Mouse (Mus musculus) bone marrow macrophage, adult 2 months (primary cell): ENCODE data around the gene Slc4a5. TPM values are rescaled to one million over a fixed set of nuclear protein-coding genes. Genes with fewer than 3 reads are reported as not detected.

Experiments
- H3K27ac ChIP-seq: 2 replicates; pipeline ENCODE4 v1.5.1; 2012; ENCODE audit warnings: low read depth, low read length; ENCODE audit not compliant: insufficient read depth
- H3K4me1 ChIP-seq: 2 replicates; pipeline ENCODE4 v1.6.1; 2012; ENCODE audit warnings: low read length; ENCODE audit not compliant: control insufficient read depth, insufficient read depth
- H3K4me3 ChIP-seq: 2 replicates; pipeline ENCODE4 v1.5.1; 2012; ENCODE audit warnings: mild to moderate bottlenecking, low read length, moderate library complexity; ENCODE audit not compliant: insufficient read depth
- CTCF ChIP-seq: IDR thresholded peaks from 2 replicates; pipeline ENCODE4 v1.5.1; 2012; ENCODE audit warnings: low read depth, mild to moderate bottlenecking, low read length, moderate library complexity
- POLR2A ChIP-seq: IDR thresholded peaks from 2 replicates; pipeline ENCODE4 v1.6.1; 2012; ENCODE audit warnings: mild to moderate bottlenecking, low read depth, low read length, borderline replicate concordance
- polyA plus RNA-seq: library from polyadenylated mRNA; stranded (reverse); fragments of >200 nt; gene quantifications from 2 replicates; pipeline ENCODE4 v1.2.4, GENCODE M21; 2012; ENCODE audit not compliant: missing spikeins, insufficient read depth, insufficient read length

Slc4a5 gene
- polyA plus RNA-seq, 1 experiment: 0.55 TPM

- H3K4me1 ChIP-seq: peaks cover 6% of the 10 kb centered on the region
- no peak overlapping the region for H3K27ac ChIP-seq
- TF ChIP-seq CTCF: no peak
- no peak; the same call in 1 of the 2 replicates for TF ChIP-seq POLR2A
- peak overlapping the region; percentile 76 for H3K4me3 ChIP-seq
These were observed 129.8 kb downstream of the Slc4a5 start for GRCm38 (mm10) chr6:83349274-83349958.

GRCm38 (mm10) chr6:83350172-83350571 is 130.5 kb downstream of the Slc4a5 start:
- peaks cover 6% of the 10 kb centered on the region for H3K4me1 ChIP-seq
- no peak for TF ChIP-seq POLR2A
- TF ChIP-seq CTCF: no peak
- no peak overlapping the region for H3K27ac ChIP-seq
- peak overlapping the region; percentile 76 for H3K4me3 ChIP-seq

GRCm38 (mm10) chr6:83350851-83351405 is 131.3 kb downstream of the Slc4a5 start:
- TF ChIP-seq POLR2A (no peak), CTCF (no peak)
- H3K4me3 ChIP-seq: no peak overlapping the region
- H3K27ac ChIP-seq: no peak overlapping the region
- H3K4me1 ChIP-seq: peaks cover 6% of the 10 kb centered on the region

- Histone ChIP-seq H3K27ac (no peak overlapping the region), H3K4me1 (peaks cover 6% of the 10 kb centered on the region), H3K4me3 (no peak overlapping the region)
- no peak for TF ChIP-seq POLR2A
- TF ChIP-seq CTCF: no peak
These were observed 132.0 kb downstream of the Slc4a5 start for GRCm38 (mm10) chr6:83351490-83352160.

- no peak overlapping the region for H3K4me3 ChIP-seq
- peaks cover 3% of the 10 kb centered on the region for H3K4me1 ChIP-seq
- no peak overlapping the region for H3K27ac ChIP-seq
- TF ChIP-seq CTCF (no peak), POLR2A (no peak)
These were observed 133.2 kb downstream of the Slc4a5 start for GRCm38 (mm10) chr6:83352666-83353410.

Other genes starting within 250 kb of the Slc4a5 start
- 69.9 and 72.0 TPM in 2 replicates for gene Dok1, start 186.4 kb upstream of the Slc4a5 start, polyA plus RNA-seq
- 18.8 and 21.2 TPM in 2 replicates for gene Loxl3, start 185.7 kb upstream of the Slc4a5 start, polyA plus RNA-seq
- 354 and 391 TPM in 2 replicates for gene Aup1, start 165.3 kb upstream of the Slc4a5 start, polyA plus RNA-seq
- gene Htra2, start 164.6 kb upstream of the Slc4a5 start, polyA plus RNA-seq: 90.8 and 108 TPM in 2 replicates
- 0.83 and 1.6 TPM in 2 replicates for gene Dqx1, start 162.0 kb upstream of the Slc4a5 start, polyA plus RNA-seq
- not detected in 2 replicates for gene Tlx2, start 149.5 kb upstream of the Slc4a5 start, polyA plus RNA-seq
- 31.0 and 37.0 TPM in 2 replicates for gene Pcgf1, start 142.0 kb upstream of the Slc4a5 start, polyA plus RNA-seq
- 0.78 TPM in 1 of 2 replicates, not detected in the other for gene Lbx2, start 133.5 kb upstream of the Slc4a5 start, polyA plus RNA-seq
- 3.2 and 6.1 TPM in 2 replicates for gene Ccdc142, start 118.2 kb upstream of the Slc4a5 start, polyA plus RNA-seq
- 5.5 and 6.1 TPM in 2 replicates for gene Gm42688, start 118.2 kb upstream of the Slc4a5 start, polyA plus RNA-seq
- gene Mrpl53, start 110.8 kb upstream of the Slc4a5 start, polyA plus RNA-seq: 26.5 and 26.9 TPM in 2 replicates
- 16.1 and 17.1 TPM in 2 replicates for gene Mogs, start 104.3 kb upstream of the Slc4a5 start, polyA plus RNA-seq
- gene Wbp1, start 98.3 kb upstream of the Slc4a5 start, polyA plus RNA-seq: 20.3 and 27.1 TPM in 2 replicates
- 25.1 and 26.8 TPM in 2 replicates for gene Ino80b, start 94.4 kb upstream of the Slc4a5 start, polyA plus RNA-seq
- 1.4 and 1.8 TPM in 2 replicates for gene Rtkn, start 84.4 kb upstream of the Slc4a5 start, polyA plus RNA-seq
- 1.5 and 3.5 TPM in 2 replicates for gene Wdr54, start 63.4 kb upstream of the Slc4a5 start, polyA plus RNA-seq
- gene 1700003E16Rik, start 63.4 kb upstream of the Slc4a5 start, polyA plus RNA-seq: not detected in 2 replicates
- 87.2 and 98.2 TPM in 2 replicates for gene Dctn1, start 53.9 kb upstream of the Slc4a5 start, polyA plus RNA-seq
- 21.1 and 28.1 TPM in 2 replicates for gene Mthfd2, start 106.1 kb downstream of the Slc4a5 start, polyA plus RNA-seq
- gene Mob1a, start 106.2 kb downstream of the Slc4a5 start, polyA plus RNA-seq: 166 and 182 TPM in 2 replicates
- gene Bola3, start 129.3 kb downstream of the Slc4a5 start, polyA plus RNA-seq: 24.8 and 35.7 TPM in 2 replicates
- 46.8 and 46.9 TPM in 2 replicates for gene Tet3, start 239.3 kb downstream of the Slc4a5 start, polyA plus RNA-seq